Mouse (Mus musculus) liver, embryonic 14.5 days (tissue): ENCODE results near the gene Mecom. TPM values are rescaled to one million over a fixed set of nuclear protein-coding genes. Genes with fewer than 3 reads are reported as not detected.
A peak's percentile ranks its signal among the peaks of the same experiment; 100 is the strongest.

Source experiments
- ATAC-seq: fragments of 200-750 bp; cut with Nextera tagmentation; 2 replicates; pipeline ENCODE4 v1.8.0; 2017; ENCODE audit warnings: moderate number of reproducible peaks, mild to moderate bottlenecking, moderate library complexity; ENCODE audit not compliant: insufficient read depth
- DNase-seq, 3 experiments: peaks; one replicate each; pipeline ENCODE4 v3.0.0-alpha.2; 2012 to 2013; ENCODE audit warnings: low read depth in 3 of 3, low spot score in 3 of 3
- H3K27ac ChIP-seq: fragments of 300-500 bp; sonication (generic); 2 replicates; pipeline ENCODE4 v1.5.1; 2014; ENCODE audit warnings: moderate library complexity, mild to moderate bottlenecking, control low read depth, inconsistent platforms
- H3K27me3 ChIP-seq: fragments of 300-500 bp; sonication (generic); 2 replicates; pipeline ENCODE4 v1.6.1; 2014; ENCODE audit warnings: mild to moderate bottlenecking, low read length, moderate library complexity; ENCODE audit not compliant: control insufficient read depth, insufficient read depth
- H3K36me3 ChIP-seq: fragments of 300-500 bp; sonication (generic); replicated peaks from 2 replicates; pipeline ENCODE4 v1.6.1; 2014; ENCODE audit warnings: low read depth; ENCODE audit not compliant: control insufficient read depth, insufficient read depth
- H3K4me1 ChIP-seq, 2 experiments: fragments of 200-500 bp in 1 of 2; fragments of 300-500 bp in 1 of 2; sonication (generic) in 1 of 2; replicated peaks; 2 replicates each; pipeline ENCODE4 v1.6.1; 2012 to 2014; ENCODE audit warnings: antibody characterized with exemption in 1 of 2, inconsistent platforms in 1 of 2, low read length in 1 of 2; ENCODE audit not compliant: control insufficient read depth in 2 of 2, insufficient read depth in 2 of 2
- H3K4me2 ChIP-seq: fragments of 300-500 bp; sonication (generic); 2 replicates; pipeline ENCODE4 v1.6.1; 2014; ENCODE audit warnings: low read depth, mild to moderate bottlenecking, control low read depth, moderate library complexity
- H3K4me3 ChIP-seq, 2 experiments: fragments of 200-500 bp in 1 of 2; fragments of 300-500 bp in 1 of 2; sonication (generic) in 1 of 2; 2 replicates each; pipeline ENCODE4 v1.5.1; 2012 to 2014; ENCODE audit warnings: low read depth in 2 of 2, low read length in 2 of 2, mild to moderate bottlenecking in 2 of 2, control low read depth in 1 of 2, inconsistent platforms in 1 of 2, moderate library complexity in 1 of 2; ENCODE audit not compliant: insufficient read depth in 1 of 2
- H3K9ac ChIP-seq: fragments of 300-500 bp; sonication (generic); replicated peaks from 2 replicates; pipeline ENCODE4 v1.6.1; 2014; ENCODE audit warnings: mild to moderate bottlenecking, control low read depth, moderate library complexity
- H3K9me3 ChIP-seq: fragments of 300-500 bp; sonication (generic); 2 replicates; pipeline ENCODE4 v1.6.1; 2016; ENCODE audit warnings: low read length, mixed read lengths; ENCODE audit not compliant: control insufficient read depth
- CTCF ChIP-seq: IDR thresholded peaks from 2 replicates; pipeline ENCODE4 v1.5.1; 2016; ENCODE audit warnings: antibody characterized with exemption, low read depth, control low read depth
- EP300 ChIP-seq: IDR thresholded peaks from 2 replicates; pipeline ENCODE4 v1.6.1; 2016; ENCODE audit warnings: antibody characterized with exemption, low read depth
- WGBS: fragments of 180-500 bp; shearing (Covaris S2); extraction: QIAGEN DNeasy Blood & Tissue Kit; methylation state at CpG from one replicate; pipeline ENCODE4 v1.1.7; 2014; ENCODE audit not compliant: insufficient replicate concordance; 5-methylcytosine and 5-hydroxymethylcytosine counted together
- polyA plus RNA-seq, 2 experiments: library from polyadenylated mRNA; depleted of rRNA in 1 of 2; stranded (reverse) in 1 of 2; unstranded in 1 of 2; fragments of >200 nt; fragmentation: Nextera tagmentation in 1 of 2; extraction: Ambion mirVana in 1 of 2; gene quantifications; 2 replicates each; pipeline versions ENCODE4 v1.2.1 to v1.2.3; 2012 to 2014

Gene Mecom
- 0.56 and 0.75 TPM in 2 replicates for polyA plus RNA-seq (2012; rRNA removed)
- 0.66 and 0.67 TPM in 2 replicates for polyA plus RNA-seq (2014; fragmentation: Nextera tagmentation; extraction: Ambion mirVana)

GRCm38 (mm10) chr3:30547908-30548307 is at the start of gene Mecom:
Mecom (minus strand) TSS chr3:30548008.
- no peak for ATAC-seq
- no peak for DNase-seq
- Histone ChIP-seq H3K4me1 (no peaks in the 10 kb centered on the region), H3K27ac (no peak within 1 kb of the TSS), H3K4me3 (no peak within 1 kb of the TSS), H3K9me3 (no peaks in the 10 kb centered on the region), H3K9ac (no peak within 1 kb of the TSS), H3K4me2 (no peak within 1 kb of the TSS), H3K27me3 (no peaks in the 10 kb centered on the region), H3K36me3 (no peaks in the 10 kb centered on the region)
- no peak for TF ChIP-seq CTCF
- no peak for TF ChIP-seq EP300
- WGBS = 67% methylated on average over 3 of the region's 3 CpGs

GRCm38 (mm10) chr3:30597271-30597670 is 49.5 kb upstream of the Mecom start:
- H3K4me2 ChIP-seq = no peak overlapping the region

GRCm38 (mm10) chr3:30595111-30595832 is 47.5 kb upstream of the Mecom start:
- Histone ChIP-seq H3K9ac (peak overlapping the region; percentile 44), H3K9me3 (no peaks in the 10 kb centered on the region), H3K27me3 (peaks cover 3% of the 10 kb centered on the region; the same call in 1 of the 2 replicates), H3K4me3 (peak overlapping the region; percentile 57 to 71), H3K4me1 (peaks cover 0 to 7% of the 10 kb centered on the region in 2 experiments; a peak in 3 of 4 replicates), H3K4me2 (peak overlapping the region; percentile 75), H3K36me3 (no peaks in the 10 kb centered on the region), H3K27ac (no peak overlapping the region)
- peak; percentile 44; the same call in 1 of the 2 replicates for ATAC-seq
- no peak for DNase-seq
- WGBS = under 1% methylated on average over 62 of the region's 62 CpGs
- TF ChIP-seq CTCF (no peak), EP300 (no peak)

More at GRCm38 (mm10) chr3:30597271-30597670, 49.5 kb upstream of the Mecom start:
- Histone ChIP-seq H3K27ac (no peak overlapping the region), H3K9ac (no peak overlapping the region), H3K36me3 (no peaks in the 10 kb centered on the region), H3K4me3 (no peak overlapping the region), H3K9me3 (no peaks in the 10 kb centered on the region), H3K27me3 (peaks cover 3% of the 10 kb centered on the region; the same call in 1 of the 2 replicates), H3K4me1 (peaks cover 0 to 7% of the 10 kb centered on the region in 2 experiments; a peak in 3 of 4 replicates)
- no peak for DNase-seq
- no peak for ATAC-seq
- WGBS = 80% methylated on average over 7 of the region's 7 CpGs
- no peak for TF ChIP-seq EP300
- no peak for TF ChIP-seq CTCF

GRCm38 (mm10) chr3:30593719-30594485 is 46.1 kb upstream of the Mecom start:
- no peak overlapping the region for H3K4me3 ChIP-seq
- H3K9me3 ChIP-seq = no peaks in the 10 kb centered on the region
- no peaks in the 10 kb centered on the region for H3K36me3 ChIP-seq
- ATAC-seq (peak; percentile 29; the same call in 1 of the 2 replicates), DNase-seq (no peak)
- no peaks in the 10 kb centered on the region; the same call in 1 of the 2 replicates for H3K27me3 ChIP-seq
- H3K4me2 ChIP-seq = no peak overlapping the region
- TF ChIP-seq EP300 = no peak
- TF ChIP-seq CTCF = peak; percentile 32
- H3K4me1 ChIP-seq = peaks cover 0 to 4% of the 10 kb centered on the region in 2 experiments; a peak in 1 of 4 replicates
- no peak overlapping the region for H3K9ac ChIP-seq
- WGBS = 54% methylated on average over 4 of the region's 4 CpGs
- H3K27ac ChIP-seq = no peak overlapping the region
